Mouse (Mus musculus) bone marrow macrophage, adult 2 months (primary cell): ENCODE data around the gene Hoxd8. TPM values are rescaled to one million over a fixed set of nuclear protein-coding genes. Genes with fewer than 3 reads are reported as not detected.

Experiments used
- H3K27ac ChIP-seq: 2 replicates; pipeline ENCODE4 v1.5.1; 2012; ENCODE audit warnings: low read depth, low read length; ENCODE audit not compliant: insufficient read depth
- H3K4me1 ChIP-seq: 2 replicates; pipeline ENCODE4 v1.6.1; 2012; ENCODE audit warnings: low read length; ENCODE audit not compliant: control insufficient read depth, insufficient read depth
- H3K4me3 ChIP-seq: 2 replicates; pipeline ENCODE4 v1.5.1; 2012; ENCODE audit warnings: mild to moderate bottlenecking, low read length, moderate library complexity; ENCODE audit not compliant: insufficient read depth
- CTCF ChIP-seq: IDR thresholded peaks from 2 replicates; pipeline ENCODE4 v1.5.1; 2012; ENCODE audit warnings: low read depth, mild to moderate bottlenecking, low read length, moderate library complexity
- POLR2A ChIP-seq: IDR thresholded peaks from 2 replicates; pipeline ENCODE4 v1.6.1; 2012; ENCODE audit warnings: mild to moderate bottlenecking, low read depth, low read length, borderline replicate concordance
- polyA plus RNA-seq: library from polyadenylated mRNA; stranded (reverse); fragments of >200 nt; gene quantifications from 2 replicates; pipeline ENCODE4 v1.2.4, GENCODE M21; 2012; ENCODE audit not compliant: missing spikeins, insufficient read depth, insufficient read length

The Hoxd8 gene
- polyA plus RNA-seq, 1 experiment, result not detected

GRCm38 (mm10) chr2:74741252-74741978 lies 37.0 kb downstream of the Hoxd8 start:
- Histone ChIP-seq H3K4me1 (no peaks in the 10 kb centered on the region), H3K27ac (no peak overlapping the region), H3K4me3 (no peak overlapping the region)
- TF ChIP-seq CTCF (no peak), POLR2A (no peak)

DNA sequence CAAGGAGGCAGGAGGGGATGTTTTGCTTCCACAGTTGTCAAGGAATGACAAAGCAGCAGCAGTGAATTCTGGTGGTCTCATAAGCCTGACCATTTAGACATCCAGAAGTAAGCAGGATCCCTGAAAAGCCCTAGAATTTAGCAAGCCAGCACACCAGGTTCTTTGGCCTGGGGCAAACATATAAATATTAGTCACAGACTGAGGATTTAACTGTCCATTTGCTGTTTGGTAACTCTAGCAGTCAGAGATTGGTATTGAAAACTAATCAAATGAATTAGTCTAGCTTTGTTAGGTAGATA lies 37.5 kb downstream of the Hoxd8 start:
- H3K4me3 ChIP-seq, result no peak overlapping the region
- no peak for TF ChIP-seq POLR2A
- TF ChIP-seq CTCF, result no peak
- no peaks in the 10 kb centered on the region for H3K4me1 ChIP-seq
- H3K27ac ChIP-seq, result no peak overlapping the region

DNA sequence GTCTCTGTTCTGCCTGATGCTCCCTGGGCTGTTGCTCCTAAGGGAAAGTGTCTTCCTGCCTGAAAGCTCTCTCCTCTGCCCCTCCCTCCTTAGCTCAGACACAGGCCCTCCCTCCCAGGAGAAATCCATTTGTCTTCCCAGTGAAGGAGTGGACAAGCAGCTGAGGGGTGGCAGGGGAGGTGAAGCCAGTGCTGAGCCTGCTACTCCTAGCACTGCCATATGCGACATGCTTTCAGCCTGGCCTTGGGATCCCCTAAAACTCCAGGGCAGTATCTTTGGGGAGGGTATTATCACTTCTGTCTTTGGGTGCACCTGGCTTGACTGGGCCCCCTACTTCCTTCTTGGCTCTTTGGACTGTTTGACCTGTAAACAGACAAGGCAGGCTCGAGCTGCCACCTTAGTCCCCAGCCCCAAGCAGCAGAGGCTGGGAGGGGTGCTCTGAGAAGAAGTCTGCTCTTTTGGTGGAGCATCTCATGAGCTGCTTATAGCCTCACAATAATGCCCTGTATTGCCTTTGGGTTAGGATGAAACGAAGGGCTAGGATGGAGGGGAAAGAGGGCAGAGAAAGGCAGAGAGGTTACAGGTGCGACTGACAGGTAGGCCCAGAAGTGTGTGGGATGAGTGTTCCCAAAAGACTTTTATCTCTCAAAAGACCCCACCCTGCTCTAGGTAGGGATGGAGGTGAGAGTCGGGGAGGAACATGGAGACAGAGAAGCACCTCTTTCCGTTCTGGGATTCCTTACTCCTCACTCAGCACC lies 41.3 kb downstream of the Hoxd8 start:
- no peak for TF ChIP-seq POLR2A
- no peak for TF ChIP-seq CTCF
- no peak overlapping the region for H3K27ac ChIP-seq
- H3K4me3 ChIP-seq, result no peak overlapping the region
- H3K4me1 ChIP-seq, result 0 out of 2 replicates have a peak, but pooled peaks cover 2% of the 10 kb centered on the region

DNA sequence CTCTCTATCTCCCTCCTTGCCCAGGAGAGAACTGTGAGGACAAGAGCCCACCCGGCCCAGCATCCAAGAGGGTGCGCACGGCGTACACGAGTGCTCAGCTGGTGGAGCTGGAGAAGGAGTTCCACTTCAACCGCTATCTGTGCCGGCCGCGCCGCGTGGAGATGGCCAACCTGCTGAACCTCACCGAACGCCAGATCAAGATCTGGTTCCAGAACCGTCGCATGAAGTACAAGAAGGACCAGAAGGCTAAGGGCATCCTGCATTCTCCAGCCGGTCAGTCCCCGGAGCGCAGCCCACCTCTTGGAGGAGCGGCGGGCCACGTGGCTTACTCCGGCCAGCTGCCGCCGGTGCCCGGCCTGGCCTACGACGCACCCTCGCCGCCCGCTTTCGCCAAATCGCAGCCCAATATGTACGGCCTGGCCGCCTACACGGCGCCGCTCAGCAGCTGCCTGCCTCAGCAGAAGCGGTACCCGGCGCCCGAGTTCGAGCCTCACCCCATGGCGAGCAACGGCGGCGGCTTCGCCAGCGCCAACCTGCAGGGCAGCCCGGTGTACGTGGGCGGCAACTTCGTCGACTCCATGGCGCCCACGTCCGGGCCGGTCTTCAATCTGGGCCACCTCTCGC lies 42.0 kb downstream of the Hoxd8 start:
- H3K4me3 ChIP-seq, result no peak overlapping the region
- TF ChIP-seq CTCF (no peak), POLR2A (no peak)
- H3K4me1 ChIP-seq, result 0 out of 2 replicates have a peak, but pooled peaks cover 2% of the 10 kb centered on the region
- no peak overlapping the region for H3K27ac ChIP-seq

GRCm38 (mm10) chr2:74747006-74747405 lies 42.6 kb downstream of the Hoxd8 start:
- H3K4me1 ChIP-seq, result 0 out of 2 replicates have a peak, but pooled peaks cover 2% of the 10 kb centered on the region
- TF ChIP-seq CTCF (no peak), POLR2A (no peak)
- no peak overlapping the region for H3K4me3 ChIP-seq
- H3K27ac ChIP-seq, result no peak overlapping the region

GRCm38 (mm10) chr2:74747661-74748141 lies 43.3 kb downstream of the Hoxd8 start:
- Histone ChIP-seq H3K4me3 (no peak overlapping the region), H3K27ac (no peak overlapping the region), H3K4me1 (0 out of 2 replicates have a peak, but pooled peaks cover 2% of the 10 kb centered on the region)
- TF ChIP-seq POLR2A (no peak), CTCF (no peak)

GRCm38 (mm10) chr2:74748436-74748995 lies 44.1 kb downstream of the Hoxd8 start:
- no peak overlapping the region for H3K4me3 ChIP-seq
- TF ChIP-seq POLR2A (no peak), CTCF (no peak)
- H3K27ac ChIP-seq, result no peak overlapping the region
- H3K4me1 ChIP-seq, result 0 out of 2 replicates have a peak, but pooled peaks cover 2% of the 10 kb centered on the region

DNA sequence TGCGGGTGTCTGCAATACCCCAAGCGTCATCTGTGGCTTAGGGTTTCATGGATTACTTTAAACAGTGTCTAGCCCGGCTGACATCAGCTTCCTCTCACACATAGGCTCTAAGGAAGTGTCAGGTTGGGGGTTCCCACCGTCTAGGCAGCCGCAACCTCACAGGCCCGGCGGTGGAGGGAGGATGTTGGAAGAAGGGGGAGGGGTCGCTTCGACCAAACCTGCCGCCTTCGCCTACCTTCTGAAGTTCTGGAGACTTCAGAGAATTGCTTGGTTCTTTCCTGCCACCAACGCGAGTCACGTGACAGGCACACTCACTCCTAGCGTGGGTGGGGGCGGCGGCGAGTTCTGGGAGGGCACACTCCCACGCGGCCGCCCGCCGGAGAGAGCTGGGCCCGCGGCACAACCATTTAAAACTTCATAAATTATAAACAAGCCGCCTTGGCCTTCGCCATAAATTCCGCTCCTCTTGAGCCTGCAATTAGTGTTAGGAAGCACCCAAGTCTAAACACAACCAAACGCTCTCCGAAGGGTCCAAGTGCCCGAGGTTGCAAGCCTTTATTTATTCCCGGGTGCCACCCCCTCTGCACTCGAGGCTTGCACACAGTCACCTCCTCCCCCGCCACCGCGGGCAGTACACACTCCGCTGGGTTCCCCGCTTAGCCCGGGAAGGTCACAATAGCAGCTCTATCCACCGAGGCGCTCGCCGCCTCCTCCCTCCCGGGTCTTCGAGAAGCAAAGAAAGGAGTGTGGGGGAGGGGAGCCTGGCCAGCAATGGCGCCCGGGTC lies 45.1 kb downstream of the Hoxd8 start:
- no peak for TF ChIP-seq POLR2A
- no peak for TF ChIP-seq CTCF
- Histone ChIP-seq H3K27ac (no peak overlapping the region), H3K4me1 (0 out of 2 replicates have a peak, but pooled peaks cover 2% of the 10 kb centered on the region), H3K4me3 (peak overlapping the region; percentile 2; the same call in 1 of the 2 replicates)

- H3K4me3 ChIP-seq, result no peak overlapping the region
- 0 out of 2 replicates have a peak, but pooled peaks cover 2% of the 10 kb centered on the region for H3K4me1 ChIP-seq
- no peak overlapping the region for H3K27ac ChIP-seq
- TF ChIP-seq CTCF (no peak), POLR2A (no peak)
Observed at GRCm38 (mm10) chr2:74750731-74751250, 46.4 kb downstream of the Hoxd8 start.
